Mouse (Mus musculus) embryonic fibroblast, embryonic 13.5 days (primary cell): ENCODE results near the gene Vps36. TPM values are rescaled to one million over a fixed set of nuclear protein-coding genes. Genes with fewer than 3 reads are reported as not detected.
A peak's percentile ranks its signal among the peaks of the same experiment; 100 is the strongest.

Experiments used
- H3K27ac ChIP-seq: 2 replicates; pipeline ENCODE4 v1.5.1; 2012; ENCODE audit warnings: low read length, control low read depth, inconsistent platforms; ENCODE audit not compliant: insufficient read depth
- H3K4me1 ChIP-seq: 2 replicates; pipeline ENCODE4 v1.6.1; 2011; ENCODE audit warnings: low read length; ENCODE audit not compliant: control insufficient read depth, insufficient read depth
- H3K4me3 ChIP-seq: 2 replicates; pipeline ENCODE4 v1.5.1; 2011; ENCODE audit warnings: mild to moderate bottlenecking, control low read depth, low read length; ENCODE audit not compliant: insufficient read depth
- CTCF ChIP-seq: IDR thresholded peaks from 2 replicates; pipeline ENCODE4 v1.5.1; 2011; ENCODE audit warnings: mild to moderate bottlenecking, control low read depth, low read length, moderate library complexity, borderline replicate concordance; ENCODE audit not compliant: insufficient read depth
- POLR2A ChIP-seq: IDR thresholded peaks from 2 replicates; pipeline ENCODE4 v1.6.1; 2011; ENCODE audit warnings: low read depth, mild to moderate bottlenecking, control low read depth, low read length, moderate library complexity
- polyA plus RNA-seq: library from polyadenylated mRNA; stranded (reverse); fragments of >200 nt; gene quantifications from 2 replicates; pipeline ENCODE4 v1.2.4, GENCODE M21; 2011; ENCODE audit warnings: low read depth; ENCODE audit not compliant: missing spikeins, insufficient read length

Vps36 gene
- polyA plus RNA-seq: 29.0 and 43.9 TPM in 2 replicates

DNA sequence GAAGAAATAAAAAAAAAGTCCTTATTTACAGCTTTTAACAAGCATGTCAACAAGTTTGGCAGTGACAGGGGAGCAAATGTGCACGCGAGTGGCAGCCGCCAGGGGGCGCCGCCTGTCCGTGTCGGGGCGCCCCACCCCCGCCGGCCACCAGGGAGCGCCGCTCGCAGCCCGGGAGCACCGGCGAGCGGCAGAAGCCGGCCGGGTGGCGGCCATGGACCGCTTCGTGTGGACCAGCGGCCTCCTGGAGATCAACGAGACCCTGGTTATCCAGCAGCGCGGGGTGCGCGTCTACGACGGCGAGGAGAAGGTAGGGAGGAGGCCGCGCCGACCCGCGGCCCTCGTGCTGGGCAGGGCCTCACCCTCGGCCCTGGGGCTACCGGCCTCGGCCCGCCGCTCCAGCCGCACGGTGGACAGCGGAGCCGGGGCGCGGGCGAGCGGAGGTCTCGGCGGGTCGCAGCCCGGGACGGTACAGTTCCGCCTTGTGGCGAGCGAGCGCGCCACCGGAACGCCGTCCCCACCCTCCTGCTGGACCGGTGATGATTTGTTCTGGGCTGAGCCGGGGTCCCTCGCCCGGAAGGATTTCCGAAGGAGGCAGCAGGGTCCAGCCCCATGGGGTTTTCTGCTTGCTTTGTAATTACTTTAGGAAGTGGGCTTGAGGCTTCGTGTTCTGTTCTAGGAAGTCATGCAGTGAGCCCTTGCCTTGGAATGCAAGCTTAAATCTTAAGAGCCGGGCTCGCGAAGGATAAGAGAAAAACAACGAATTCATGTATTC, at the start of gene Vps36:
TSS of gene Vps36 (plus strand) at position 150 of the 772 bp plus-strand sequence.
- Histone ChIP-seq H3K4me1 (peaks cover 3% of the 10 kb centered on the region; the same call in 1 of the 2 replicates), H3K27ac (peak within 1 kb of the TSS; percentile 99), H3K4me3 (peak within 1 kb of the TSS; percentile 98)
- peak; percentile 79 for TF ChIP-seq POLR2A
- peak; percentile 75 for TF ChIP-seq CTCF

DNA sequence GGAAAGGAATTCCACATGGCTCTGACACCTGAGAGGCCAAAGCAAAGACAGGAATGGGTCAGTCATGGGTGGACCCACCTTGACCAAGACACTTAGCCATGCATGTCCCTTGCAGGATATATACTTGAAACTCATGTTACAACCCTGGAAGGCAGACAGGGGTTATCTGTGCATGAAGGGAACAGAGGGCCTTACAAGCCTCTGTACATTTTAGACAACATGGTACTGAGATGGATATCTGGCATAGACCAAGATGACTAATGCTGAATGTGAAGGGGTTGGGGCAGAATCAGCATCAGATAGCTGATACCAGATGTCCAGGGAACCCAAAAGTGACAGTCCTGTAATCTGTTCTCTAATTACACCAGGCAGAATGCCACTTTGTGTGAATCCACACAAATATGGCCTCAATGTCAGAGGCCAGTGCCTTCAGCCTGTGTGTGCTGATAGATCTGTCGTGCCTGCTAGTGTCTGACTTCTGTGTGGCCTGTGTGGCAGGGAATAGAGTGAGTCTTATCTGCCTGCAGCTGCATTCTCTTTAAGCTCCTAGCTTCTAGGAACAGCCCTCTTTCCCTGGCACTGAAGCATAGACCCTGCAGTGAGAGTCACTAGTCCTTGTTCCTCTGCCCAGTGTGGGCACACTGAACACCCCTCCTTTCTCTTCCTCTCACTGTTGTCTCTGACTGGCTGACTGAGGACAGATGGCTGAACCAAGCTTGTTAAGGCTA, 48.7 kb upstream of the Vps36 start:
- Histone ChIP-seq H3K4me3 (no peak overlapping the region), H3K4me1 (no peaks in the 10 kb centered on the region), H3K27ac (no peak overlapping the region)
- TF ChIP-seq POLR2A (no peak), CTCF (no peak)

DNA sequence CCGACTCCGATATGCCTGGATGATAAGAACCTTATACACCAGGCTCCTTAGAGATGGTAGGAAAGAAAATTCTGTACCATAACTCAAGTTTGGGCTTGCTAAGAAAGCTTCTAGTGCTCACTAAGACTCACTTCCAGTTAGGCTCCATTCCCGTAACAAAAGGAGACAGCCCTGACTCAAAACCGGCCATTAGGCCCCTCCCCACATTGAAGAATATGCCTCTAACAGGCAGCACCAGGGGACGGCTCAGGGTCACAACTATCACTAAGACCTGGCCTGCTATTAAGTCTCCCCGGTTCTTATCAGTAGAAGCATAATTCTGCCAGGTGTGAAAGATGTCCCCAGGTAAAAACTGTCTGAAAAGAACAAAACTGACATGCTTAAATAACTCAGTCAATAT, 46.8 kb upstream of the Vps36 start:
- no peak overlapping the region for H3K4me3 ChIP-seq
- H3K27ac ChIP-seq: no peak overlapping the region
- no peaks in the 10 kb centered on the region for H3K4me1 ChIP-seq
- TF ChIP-seq CTCF (no peak), POLR2A (no peak)

DNA sequence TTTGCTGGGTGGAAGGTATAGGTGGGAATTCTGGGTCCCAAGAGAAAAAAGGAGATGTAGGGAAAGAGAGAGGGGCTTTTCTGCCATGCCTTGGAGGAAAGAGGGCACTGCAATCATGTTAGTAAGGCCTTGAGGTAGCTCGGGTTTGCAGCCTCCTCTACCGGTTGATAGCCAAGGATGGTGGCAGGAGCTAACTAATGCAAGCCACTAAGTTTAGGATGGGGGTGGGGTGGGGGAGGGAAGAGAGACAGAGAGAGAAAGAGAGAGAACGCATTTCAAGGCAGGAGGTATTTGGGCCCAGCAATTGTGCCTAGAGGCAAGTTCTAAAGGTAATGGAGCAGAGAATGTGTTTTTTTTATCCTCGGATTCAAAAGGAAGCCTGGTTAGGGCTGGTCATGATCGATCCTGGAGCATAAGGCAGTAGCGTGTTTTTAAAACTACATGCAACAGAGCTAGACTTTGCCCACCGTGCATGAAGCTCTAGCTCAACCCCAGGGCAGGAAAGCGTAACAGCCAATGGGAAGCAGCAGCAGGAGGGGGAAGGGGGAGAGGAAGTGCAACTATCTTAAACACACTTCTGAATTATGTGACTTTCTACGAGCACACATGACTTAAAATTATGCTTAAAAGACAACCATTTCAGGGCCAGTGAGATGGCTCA, 44.8 kb upstream of the Vps36 start:
- TF ChIP-seq CTCF: no peak
- H3K27ac ChIP-seq: no peak overlapping the region

DNA sequence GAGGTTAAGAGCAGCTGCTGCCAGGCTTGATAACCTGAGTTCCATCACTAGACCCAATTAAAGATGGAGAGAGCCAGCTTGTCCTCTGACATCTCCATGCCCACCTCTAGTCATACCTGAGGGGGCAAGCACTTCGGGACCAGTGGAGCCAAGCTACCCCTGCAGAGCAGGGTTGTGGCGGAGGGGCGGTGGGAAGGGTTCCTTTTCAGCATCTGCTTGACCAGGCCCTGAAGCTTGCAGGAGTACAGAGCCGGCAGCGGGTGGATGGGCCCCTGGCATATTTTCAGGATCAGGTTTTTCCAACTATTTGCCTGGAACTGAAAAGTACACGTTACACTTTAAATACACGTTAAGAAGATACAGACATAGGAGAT, 44.3 kb upstream of the Vps36 start:
- no peak overlapping the region for H3K27ac ChIP-seq
- TF ChIP-seq POLR2A (no peak), CTCF (no peak)
- H3K4me3 ChIP-seq: no peak overlapping the region
- no peaks in the 10 kb centered on the region for H3K4me1 ChIP-seq

More for the DNA sequence above, 44.8 kb upstream of the Vps36 start:
- Histone ChIP-seq H3K4me3 (no peak overlapping the region), H3K4me1 (no peaks in the 10 kb centered on the region)

DNA sequence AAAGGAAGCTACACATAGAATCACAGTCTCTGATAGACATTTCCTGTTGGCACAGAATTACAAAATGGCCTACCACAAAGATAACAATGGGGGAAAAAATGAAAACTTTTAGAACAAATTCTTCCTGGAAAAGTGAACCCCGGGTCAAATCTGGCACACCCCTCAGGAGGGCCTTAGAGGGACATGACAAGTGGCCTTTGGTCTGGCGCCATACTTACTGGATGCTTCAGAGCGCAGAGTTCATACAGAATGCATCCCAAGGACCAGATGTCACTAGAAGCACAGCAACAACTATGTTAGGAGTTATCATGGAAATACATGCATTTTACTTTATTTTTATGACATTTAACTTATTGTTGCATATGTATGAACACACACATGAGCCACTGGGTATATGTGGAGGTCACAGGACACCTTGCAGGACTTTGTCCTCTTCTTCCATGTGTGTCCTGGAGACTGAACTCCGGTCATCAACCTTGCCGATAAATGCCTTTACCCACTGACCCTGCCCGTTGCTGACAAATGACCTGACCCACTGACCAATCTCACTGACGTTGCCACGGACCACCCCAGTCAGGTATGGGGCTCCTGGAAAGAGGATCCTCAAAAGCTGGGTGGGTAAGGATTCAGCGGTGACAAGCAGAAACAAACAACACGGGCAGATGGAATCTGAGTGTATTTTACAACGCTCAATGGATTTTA, 42.8 kb upstream of the Vps36 start:
- Histone ChIP-seq H3K4me3 (no peak overlapping the region), H3K4me1 (no peaks in the 10 kb centered on the region), H3K27ac (no peak overlapping the region)
- TF ChIP-seq CTCF (no peak), POLR2A (no peak)

DNA sequence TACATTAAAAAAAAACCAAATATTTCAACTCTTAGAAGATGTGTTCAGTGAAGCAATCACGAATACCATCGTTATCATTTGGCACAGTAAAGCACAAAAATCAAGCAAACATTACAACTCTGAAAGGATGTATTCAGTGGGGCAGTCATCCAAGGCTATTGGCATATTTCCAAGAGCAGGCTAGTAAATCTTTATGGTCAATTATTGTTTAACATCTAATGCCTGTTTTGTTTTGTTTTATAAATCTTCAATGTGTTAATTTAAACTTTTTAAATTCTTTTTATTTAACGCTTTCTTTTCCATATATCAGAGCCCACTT, 42.3 kb upstream of the Vps36 start:
- TF ChIP-seq POLR2A: no peak
- no peak for TF ChIP-seq CTCF
- no peak overlapping the region for H3K27ac ChIP-seq
- H3K4me1 ChIP-seq: no peaks in the 10 kb centered on the region
- no peak overlapping the region for H3K4me3 ChIP-seq

DNA sequence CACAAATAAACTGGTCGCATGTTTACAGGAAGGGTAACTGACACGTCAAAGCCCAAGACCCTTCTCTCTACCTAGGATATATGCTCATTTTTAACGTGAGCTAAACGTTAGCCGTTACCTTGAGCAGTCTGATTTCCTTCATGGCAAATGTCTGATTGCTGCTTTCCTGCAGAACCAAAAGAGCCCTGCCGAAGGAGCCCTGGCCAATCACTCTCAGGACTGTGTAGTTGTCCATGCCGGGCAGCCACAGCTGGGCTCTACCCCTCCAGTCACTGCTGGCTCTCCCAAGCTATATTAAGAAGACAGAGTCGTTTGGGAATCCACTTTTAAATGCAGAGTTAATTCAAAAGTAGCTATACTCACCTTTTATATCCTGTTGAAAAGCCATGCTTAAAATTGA, 30.4 kb upstream of the Vps36 start:
- TF ChIP-seq CTCF: no peak
- no peak for TF ChIP-seq POLR2A

DNA sequence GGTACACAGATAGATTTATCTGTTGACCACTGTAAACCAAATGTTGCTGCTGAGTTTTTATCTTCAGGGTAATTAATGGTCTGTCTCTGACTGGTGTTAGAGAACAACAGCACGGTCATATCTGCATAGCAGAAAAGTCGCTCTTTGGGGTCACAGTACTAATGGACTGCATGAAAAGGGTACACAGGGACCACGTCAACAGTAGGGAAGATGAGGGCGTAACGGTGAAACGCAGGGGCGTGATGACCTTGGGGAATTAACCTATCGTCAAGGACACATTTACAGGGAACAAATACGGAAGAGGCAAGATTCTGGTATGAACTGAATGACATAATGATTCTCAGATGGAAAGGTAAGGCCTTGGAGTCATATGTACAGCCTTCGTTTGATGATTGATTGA, 28.2 kb upstream of the Vps36 start:
- Histone ChIP-seq H3K4me1 (0 out of 2 replicates have a peak, but pooled peaks cover 2% of the 10 kb centered on the region), H3K27ac (no peak overlapping the region), H3K4me3 (no peak overlapping the region)
- TF ChIP-seq POLR2A (no peak), CTCF (no peak)

More for the DNA sequence above, 30.4 kb upstream of the Vps36 start:
- no peak overlapping the region for H3K27ac ChIP-seq
- 0 out of 2 replicates have a peak, but pooled peaks cover 2% of the 10 kb centered on the region for H3K4me1 ChIP-seq
- no peak overlapping the region for H3K4me3 ChIP-seq
